Mouse (Mus musculus): ENCODE results near the gene Mtmr11. TPM values are rescaled to one million over a fixed set of nuclear protein-coding genes. Genes with fewer than 3 reads are reported as not detected.
"Not testable (repeated sequence)": the region's sequence is repeated elsewhere in the genome, so short reads cannot be mapped to it uniquely, and the experiment has no call there.

Gene Mtmr11
- polyA plus RNA-seq, 1 experiment from 2014 or later = 10.5 TPM

GRCm38 (mm10) chr3:96196437-96197128 is 34.8 kb downstream of the Mtmr11 start:
- DNase-seq (ENCODE audit: low spot score, missing footprints) = no peak
- Histone ChIP-seq H3K9me3 (ENCODE audit: control insufficient read depth, low read length) (no peaks in the 10 kb centered on the region; the same call in 1 of the 2 replicates), H3K4me1 (ENCODE audit: control insufficient read depth, insufficient read depth, low read length) (peaks cover 11% of the 10 kb centered on the region), H3K4me2 (peak overlapping the region; percentile 96), H3K27ac (ENCODE audit: low read depth, low read length) (peak overlapping the region; percentile 88), H3K36me3 (ENCODE audit: control insufficient read depth, insufficient read depth, low read length) (no peaks in the 10 kb centered on the region; the same call in 1 of the 2 replicates), H3K27me3 (ENCODE audit: control insufficient read depth, insufficient read depth, low read length) (no peaks in the 10 kb centered on the region), H3K4me3 (ENCODE audit: low read depth, low read length) (peak overlapping the region; percentile 62), H3K9ac (ENCODE audit: low read length) (peak overlapping the region; percentile 96)
- WGBS = 21% methylated on average over 27 of the region's 27 CpGs
- ATAC-seq (ENCODE audit: low FRiP score) = peak; percentile 61

GRCm38 (mm10) chr3:96197129-96197749 is 35.4 kb downstream of the Mtmr11 start:
- peak; percentile 95 for ATAC-seq (ENCODE audit: low FRiP score)
- H3K36me3 ChIP-seq (ENCODE audit: control insufficient read depth, insufficient read depth, low read length) = no peaks in the 10 kb centered on the region; the same call in 1 of the 2 replicates
- under 1% methylated on average over 50 of the region's 50 CpGs for whole genome bisulfite sequencing

GRCm38 (mm10) chr3:96198181-96198580 is 36.4 kb downstream of the Mtmr11 start:
- Histone ChIP-seq H3K4me2 (peak overlapping the region; percentile 96), H3K9me3 (ENCODE audit: control insufficient read depth, low read length) (no peaks in the 10 kb centered on the region; the same call in 1 of the 2 replicates), H3K4me1 (ENCODE audit: control insufficient read depth, insufficient read depth, low read length) (peaks cover 11% of the 10 kb centered on the region), H3K27me3 (ENCODE audit: control insufficient read depth, insufficient read depth, low read length) (no peaks in the 10 kb centered on the region), H3K36me3 (ENCODE audit: control insufficient read depth, insufficient read depth, low read length) (no peaks in the 10 kb centered on the region; the same call in 1 of the 2 replicates), H3K27ac (ENCODE audit: low read depth, low read length) (no peak overlapping the region), H3K9ac (ENCODE audit: low read length) (peak overlapping the region; percentile 52), H3K4me3 (ENCODE audit: low read depth, low read length) (peak overlapping the region; percentile 13; the same call in 1 of the 2 replicates)
- DNase-seq (ENCODE audit: low spot score, missing footprints) (peak; percentile 89), ATAC-seq (ENCODE audit: low FRiP score) (peak; percentile 1; the same call in 1 of the 2 replicates)
- WGBS = 11% methylated on average over 6 of the region's 6 CpGs

More at GRCm38 (mm10) chr3:96197129-96197749, 35.4 kb downstream of the Mtmr11 start:
- Histone ChIP-seq H3K4me3 (ENCODE audit: low read depth, low read length) (peak overlapping the region; percentile 62), H3K27me3 (ENCODE audit: control insufficient read depth, insufficient read depth, low read length) (no peaks in the 10 kb centered on the region), H3K4me2 (peak overlapping the region; percentile 96), H3K4me1 (ENCODE audit: control insufficient read depth, insufficient read depth, low read length) (peaks cover 11% of the 10 kb centered on the region), H3K27ac (ENCODE audit: low read depth, low read length) (peak overlapping the region; percentile 88), H3K9me3 (ENCODE audit: control insufficient read depth, low read length) (no peaks in the 10 kb centered on the region; the same call in 1 of the 2 replicates), H3K9ac (ENCODE audit: low read length) (peak overlapping the region; percentile 96)
- peak; percentile 98 for DNase-seq (ENCODE audit: low spot score, missing footprints)

- H3K9ac ChIP-seq (ENCODE audit: low read length); H3K27me3 ChIP-seq (ENCODE audit: control insufficient read depth, insufficient read depth, low read length); H3K27ac ChIP-seq (ENCODE audit: low read depth, low read length); H3K36me3 ChIP-seq (ENCODE audit: control insufficient read depth, insufficient read depth, low read length); H3K9me3 ChIP-seq (ENCODE audit: control insufficient read depth, low read length); H3K4me2 ChIP-seq; DNase-seq (ENCODE audit: low spot score, missing footprints); ATAC-seq (ENCODE audit: low FRiP score); H3K4me3 ChIP-seq (ENCODE audit: low read depth, low read length): not testable (repeated sequence)
- H3K4me1 ChIP-seq (ENCODE audit: control insufficient read depth, insufficient read depth, low read length) = peaks cover 11% of the 10 kb centered on the region
- WGBS = 27% methylated on average over 6 of the region's 8 CpGs
Observed at GRCm38 (mm10) chr3:96198601-96199251, 36.9 kb downstream of the Mtmr11 start.

GRCm38 (mm10) chr3:96199731-96200130 is 37.9 kb downstream of the Mtmr11 start:
- ATAC-seq (ENCODE audit: low FRiP score) (no peak), DNase-seq (ENCODE audit: low spot score, missing footprints) (no peak)
- H3K9ac ChIP-seq (ENCODE audit: low read length) = no peak overlapping the region
- no peak overlapping the region for H3K27ac ChIP-seq (ENCODE audit: low read depth, low read length)
- no peaks in the 10 kb centered on the region for H3K27me3 ChIP-seq (ENCODE audit: control insufficient read depth, insufficient read depth, low read length)
- no peak overlapping the region for H3K4me2 ChIP-seq
- WGBS = 73% methylated on average over 2 of the region's 2 CpGs
- no peak overlapping the region for H3K4me3 ChIP-seq (ENCODE audit: low read depth, low read length)
- H3K36me3 ChIP-seq (ENCODE audit: control insufficient read depth, insufficient read depth, low read length) = no peaks in the 10 kb centered on the region; the same call in 1 of the 2 replicates
- peaks cover 11% of the 10 kb centered on the region for H3K4me1 ChIP-seq (ENCODE audit: control insufficient read depth, insufficient read depth, low read length)
- no peaks in the 10 kb centered on the region; the same call in 1 of the 2 replicates for H3K9me3 ChIP-seq (ENCODE audit: control insufficient read depth, low read length)

GRCm38 (mm10) chr3:96207819-96208218 is 46.0 kb downstream of the Mtmr11 start:
- Histone ChIP-seq H3K27ac (ENCODE audit: low read depth, low read length) (no peak overlapping the region), H3K4me1 (ENCODE audit: control insufficient read depth, insufficient read depth, low read length) (no peaks in the 10 kb centered on the region), H3K27me3 (ENCODE audit: control insufficient read depth, insufficient read depth, low read length) (no peaks in the 10 kb centered on the region), H3K4me3 (ENCODE audit: low read depth, low read length) (no peak overlapping the region), H3K4me2 (no peak overlapping the region), H3K9ac (ENCODE audit: low read length) (no peak overlapping the region), H3K9me3 (ENCODE audit: control insufficient read depth, low read length) (no peaks in the 10 kb centered on the region), H3K36me3 (ENCODE audit: control insufficient read depth, insufficient read depth, low read length) (no peaks in the 10 kb centered on the region)
- 89% methylated on average over 3 of the region's 3 CpGs for WGBS
- no peak for DNase-seq (ENCODE audit: low spot score, missing footprints)
- ATAC-seq (ENCODE audit: low FRiP score) = no peak

- Histone ChIP-seq H3K4me1 (ENCODE audit: control insufficient read depth, insufficient read depth, low read length) (no peaks in the 10 kb centered on the region), H3K36me3 (ENCODE audit: control insufficient read depth, insufficient read depth, low read length) (no peaks in the 10 kb centered on the region), H3K9ac (ENCODE audit: low read length) (no peak overlapping the region), H3K27me3 (ENCODE audit: control insufficient read depth, insufficient read depth, low read length) (no peaks in the 10 kb centered on the region), H3K9me3 (ENCODE audit: control insufficient read depth, low read length) (no peaks in the 10 kb centered on the region), H3K4me3 (ENCODE audit: low read depth, low read length) (no peak overlapping the region), H3K27ac (ENCODE audit: low read depth, low read length) (no peak overlapping the region), H3K4me2 (no peak overlapping the region)
- DNase-seq (ENCODE audit: low spot score, missing footprints) (no peak), ATAC-seq (ENCODE audit: low FRiP score) (no peak)
- 18% methylated on average over 15 of the region's 15 CpGs for WGBS
Observed at GRCm38 (mm10) chr3:96209242-96209641, 47.4 kb downstream of the Mtmr11 start.

- ATAC-seq (ENCODE audit: low FRiP score) (peak; percentile 26; the same call in 1 of the 2 replicates), DNase-seq (ENCODE audit: low spot score, missing footprints) (peak; percentile 95)
- WGBS = under 1% methylated on average over 12 of the region's 12 CpGs
- Histone ChIP-seq H3K9me3 (ENCODE audit: control insufficient read depth, low read length) (no peaks in the 10 kb centered on the region), H3K36me3 (ENCODE audit: control insufficient read depth, insufficient read depth, low read length) (no peaks in the 10 kb centered on the region), H3K4me2 (peak overlapping the region; percentile 85), H3K27me3 (ENCODE audit: control insufficient read depth, insufficient read depth, low read length) (no peaks in the 10 kb centered on the region), H3K27ac (ENCODE audit: low read depth, low read length) (peak overlapping the region; percentile 96), H3K9ac (ENCODE audit: low read length) (peak overlapping the region; percentile 94), H3K4me3 (ENCODE audit: low read depth, low read length) (peak overlapping the region; percentile 60), H3K4me1 (ENCODE audit: control insufficient read depth, insufficient read depth, low read length) (peaks cover 19% of the 10 kb centered on the region)
Observed at GRCm38 (mm10) chr3:96219191-96219641, 57.4 kb downstream of the Mtmr11 start.

All from midbrain, embryonic 11.5 days (tissue).